Mouse (Mus musculus) heart, postnatal 10 days (tissue): Measurements from ENCODE around the gene Lmo3. TPM values are rescaled to one million over a fixed set of nuclear protein-coding genes. Genes with fewer than 3 reads are reported as not detected.

ENCODE experiments used
- DNase-seq, 2 experiments: peaks; one replicate each; pipeline ENCODE4 v3.0.0; 2021
- intact Hi-C: fragments of 180-260 bp; cut with DNase I; formaldehyde crosslinking; loops from one replicate; pipeline ENCODE4 v1.15.1; 2025
- total RNA-seq, 2 experiments: library from RNA; stranded (reverse); gene quantifications; 2 replicates each; pipeline ENCODE4 v1.2.3; 2021

Lmo3 gene
- total RNA-seq, 2 experiments from 2014 or later = 0.17 to 0.50 TPM

GRCm38 (mm10) chr6:138323325-138323724, 258.4 kb downstream of the Lmo3 start:
- DNase-seq = no peak
- intact Hi-C loops = no loop called here

- intact Hi-C loops = no loop called here
- DNase-seq = no peak
These were observed 261.5 kb downstream of the Lmo3 start for GRCm38 (mm10) chr6:138320190-138320737.

Other genes with a start within 250 kb of the Lmo3 start
- gene Igbp1b, start 76.6 kb upstream of the Lmo3 start, total RNA-seq = not detected